Mouse (Mus musculus): ENCODE results near the gene Igf2r. TPM values are rescaled to one million over a fixed set of nuclear protein-coding genes. Genes with fewer than 3 reads are reported as not detected.

The Igf2r gene
- polyA plus RNA-seq, 1 experiment from 2014 or later, result 43.7 TPM

- DNase-seq (ENCODE audit: low spot score) (no peak), ATAC-seq (replicated peaks; ENCODE audit: low FRiP score) (no peak)
- Histone ChIP-seq H3K9me3 (ENCODE audit: control insufficient read depth, low read length) (peaks cover 4% of the 10 kb centered on the region; the same call in 1 of the 2 replicates), H3K4me2 (no peak overlapping the region), H3K27me3 (replicated peaks; ENCODE audit: control insufficient read depth, insufficient read depth, low read length) (no peaks in the 10 kb centered on the region), H3K27ac (ENCODE audit: low read depth, low read length) (no peak overlapping the region), H3K4me1 (replicated peaks; ENCODE audit: control insufficient read depth, insufficient read depth, low read length) (no peaks in the 10 kb centered on the region), H3K4me3 (ENCODE audit: low read depth, low read length) (no peak overlapping the region), H3K9ac (ENCODE audit: low read depth, low read length) (no peak overlapping the region), H3K36me3 (ENCODE audit: control insufficient read depth, insufficient read depth, low read length) (no peaks in the 10 kb centered on the region)
- 94% methylated on average over 3 of the region's 3 CpGs for WGBS
Measured at GRCm38 (mm10) chr17:12639585-12639984, 129.9 kb downstream of the Igf2r start.

DNA sequence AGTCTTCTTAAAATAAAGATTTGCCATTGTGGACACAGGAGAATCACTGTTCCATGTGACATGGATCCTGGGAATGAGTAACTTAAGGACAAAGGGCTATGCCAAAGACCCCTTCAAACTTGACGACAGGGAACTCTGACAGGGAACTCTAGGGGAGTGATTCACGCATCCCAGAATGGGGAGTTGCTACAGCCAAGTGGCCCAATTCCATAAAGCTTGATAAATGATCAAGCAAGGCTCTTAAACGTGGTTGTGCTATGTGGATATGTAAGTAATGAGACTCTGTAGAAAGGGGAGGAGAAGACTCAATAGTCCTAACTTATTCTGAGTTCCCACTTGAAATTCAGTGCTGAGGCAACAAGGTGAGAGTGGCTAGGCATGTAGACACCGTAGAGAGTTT lies 134.7 kb downstream of the Igf2r start:
- ATAC-seq (replicated peaks; ENCODE audit: low FRiP score), result no peak
- H3K4me2 ChIP-seq, result no peak overlapping the region
- peaks cover 4% of the 10 kb centered on the region; the same call in 1 of the 2 replicates for H3K9me3 ChIP-seq (ENCODE audit: control insufficient read depth, low read length)
- H3K36me3 ChIP-seq (ENCODE audit: control insufficient read depth, insufficient read depth, low read length), result no peaks in the 10 kb centered on the region
- no peaks in the 10 kb centered on the region for H3K4me1 ChIP-seq (replicated peaks; ENCODE audit: control insufficient read depth, insufficient read depth, low read length)
- no peak for DNase-seq (ENCODE audit: low spot score)
- 59% methylated on average over 4 of the region's 4 CpGs for WGBS
- H3K4me3 ChIP-seq (ENCODE audit: low read depth, low read length), result no peak overlapping the region
- H3K9ac ChIP-seq (ENCODE audit: low read depth, low read length), result no peak overlapping the region
- H3K27ac ChIP-seq (ENCODE audit: low read depth, low read length), result no peak overlapping the region
- 0 out of 2 replicates have a peak, but pooled peaks cover 2% of the 10 kb centered on the region for H3K27me3 ChIP-seq (replicated peaks; ENCODE audit: control insufficient read depth, insufficient read depth, low read length)

Other genes starting within 250 kb of the Igf2r start
- gene Slc22a2, start 185.5 kb downstream of the Igf2r start, polyA plus RNA-seq (2014; fragmentation: Nextera tagmentation; extraction: Ambion mirVana), result not detected in 2 replicates
- gene Slc22a1, start 93.8 kb downstream of the Igf2r start, polyA plus RNA-seq (2014; fragmentation: Nextera tagmentation; extraction: Ambion mirVana), result 0.10 TPM in 1 of 2 replicates, not detected in the other
- 0.25 and 0.36 TPM in 2 replicates for gene Mas1, start 98.5 kb upstream of the Igf2r start, polyA plus RNA-seq (2014; fragmentation: Nextera tagmentation; extraction: Ambion mirVana)
- gene Mrgprh, start 106.4 kb upstream of the Igf2r start, polyA plus RNA-seq (2014; fragmentation: Nextera tagmentation; extraction: Ambion mirVana), result not detected in 2 replicates
- 1.8 and 1.9 TPM in 2 replicates for gene Pnldc1, start 140.6 kb upstream of the Igf2r start, polyA plus RNA-seq (2014; fragmentation: Nextera tagmentation; extraction: Ambion mirVana)
- gene Tcp1, start 146.0 kb upstream of the Igf2r start, polyA plus RNA-seq (2014; fragmentation: Nextera tagmentation; extraction: Ambion mirVana), result 549 and 610 TPM in 2 replicates
- 256 and 263 TPM in 2 replicates for gene Mrpl18, start 146.7 kb upstream of the Igf2r start, polyA plus RNA-seq (2014; fragmentation: Nextera tagmentation; extraction: Ambion mirVana)
- gene Acat3, start 170.9 kb upstream of the Igf2r start, polyA plus RNA-seq (2014; fragmentation: Nextera tagmentation; extraction: Ambion mirVana), result 0.62 and 1.1 TPM in 2 replicates
- gene Acat2, start 191.1 kb upstream of the Igf2r start, polyA plus RNA-seq (2014; fragmentation: Nextera tagmentation; extraction: Ambion mirVana), result 113 and 126 TPM in 2 replicates
- gene Wtap, start 224.5 kb upstream of the Igf2r start, polyA plus RNA-seq (2014; fragmentation: Nextera tagmentation; extraction: Ambion mirVana), result 99.4 and 101 TPM in 2 replicates
- 193 and 213 TPM in 2 replicates for gene Sod2, start 237.2 kb upstream of the Igf2r start, polyA plus RNA-seq (2014; fragmentation: Nextera tagmentation; extraction: Ambion mirVana)